Mouse (Mus musculus) skeletal muscle tissue, adult 2 months (tissue): ENCODE data around the gene Gm49353.

Experiments
- DNase-seq: peaks from one replicate; pipeline ENCODE4 v3.0.0-alpha.2; 2012; ENCODE audit warnings: low read depth, low spot score

Gm49353 gene

DNA sequence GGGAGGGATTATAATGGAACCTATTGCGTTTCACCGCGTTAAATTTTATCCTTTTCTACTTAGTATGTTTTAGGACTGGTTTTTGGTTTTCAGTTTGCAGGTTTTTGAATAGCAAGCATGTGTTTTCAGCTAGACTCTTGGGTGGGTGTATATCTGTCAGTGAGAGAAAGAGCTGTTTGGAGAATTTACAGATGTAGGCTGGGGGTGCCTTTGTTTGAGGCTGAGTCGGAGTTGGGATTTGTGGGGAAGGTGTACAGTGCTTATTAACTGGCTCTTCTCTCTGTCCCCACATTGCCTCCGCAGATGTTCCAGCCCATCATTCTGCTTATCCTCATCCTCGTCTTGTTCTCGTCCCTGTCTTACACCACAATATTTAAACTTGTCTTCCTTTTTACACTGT lies at the start of gene Gm49353:
Gene Gm49353 (plus strand): TSS at position 313 of the 400 bp plus-strand sequence.
- DNase-seq, result no peak

DNA sequence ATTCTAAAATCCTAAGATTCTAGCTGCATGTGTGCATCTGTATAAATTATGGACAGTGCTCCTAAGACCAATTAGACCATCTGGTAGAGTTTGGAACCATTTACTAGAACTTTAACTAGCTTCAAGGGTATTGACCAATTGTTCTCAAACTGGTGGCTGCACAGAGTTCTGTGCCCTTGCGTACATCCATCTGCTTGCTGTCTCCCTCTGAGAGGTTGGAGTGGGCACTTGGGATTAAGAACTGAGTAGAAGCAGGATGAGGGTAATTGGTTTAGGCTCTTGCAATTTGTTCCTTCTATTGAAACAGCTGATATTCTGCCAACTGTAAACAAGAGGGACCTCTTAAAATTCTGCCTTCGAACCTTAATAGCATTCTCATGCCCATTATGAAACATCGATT lies 43.5 kb upstream of the Gm49353 start:
- no peak for DNase-seq

DNA sequence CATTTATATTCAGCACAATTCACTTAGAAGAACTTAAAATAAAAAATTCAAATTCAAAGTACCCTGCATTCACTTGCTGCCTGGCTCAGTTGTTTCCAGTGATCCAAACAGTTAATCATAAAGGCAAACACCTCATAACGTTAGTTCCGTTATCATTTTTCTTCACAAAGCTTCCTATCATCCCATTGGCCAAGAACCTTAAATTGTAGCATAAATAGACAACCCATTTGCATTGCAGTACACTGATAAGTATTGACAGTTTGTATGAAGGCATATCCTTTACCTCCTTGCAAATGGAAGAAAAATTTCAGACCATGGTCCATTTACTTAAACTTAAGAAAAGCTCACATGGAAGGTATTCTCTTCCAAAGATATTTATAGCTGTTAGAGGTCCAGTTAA lies 37.1 kb upstream of the Gm49353 start:
- DNase-seq, result no peak

DNA sequence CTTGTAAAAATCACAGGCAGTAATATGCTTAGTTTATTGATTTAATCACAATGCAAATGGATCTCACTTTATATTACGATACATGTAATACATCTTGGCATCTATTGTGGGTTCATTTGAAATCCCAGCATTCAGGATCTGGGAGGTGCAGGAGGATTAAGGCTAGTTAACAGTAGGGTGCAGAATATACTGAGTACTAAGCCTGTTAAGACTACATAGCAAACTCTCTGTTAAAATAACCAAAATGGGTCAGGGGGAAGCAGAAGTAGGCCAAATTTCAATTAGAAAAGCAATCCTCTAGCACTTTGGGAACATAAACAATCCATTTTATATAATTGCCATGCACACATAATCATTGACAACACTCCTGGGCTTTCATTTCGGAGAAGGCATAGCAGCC lies 25.0 kb upstream of the Gm49353 start:
- no peak for DNase-seq

DNA sequence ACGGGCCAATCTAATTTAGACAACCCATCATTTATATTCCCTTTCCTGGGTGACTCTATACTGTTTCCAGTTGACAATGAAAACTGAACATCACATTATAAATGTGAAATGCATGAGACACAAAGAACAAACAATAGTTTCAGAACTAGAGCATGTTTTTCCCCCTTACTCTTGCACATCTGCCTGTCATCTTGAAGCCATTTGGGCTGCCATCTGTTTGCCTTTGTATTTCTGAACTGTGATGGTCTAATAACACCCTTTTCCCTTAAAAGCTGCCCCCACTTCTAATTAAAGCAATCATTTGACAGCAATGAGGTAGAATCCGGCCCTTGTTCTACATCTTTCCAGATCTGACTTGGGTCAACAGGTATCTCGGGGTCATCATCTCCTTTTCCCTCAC lies 23.1 kb upstream of the Gm49353 start:
- no peak for DNase-seq

DNA sequence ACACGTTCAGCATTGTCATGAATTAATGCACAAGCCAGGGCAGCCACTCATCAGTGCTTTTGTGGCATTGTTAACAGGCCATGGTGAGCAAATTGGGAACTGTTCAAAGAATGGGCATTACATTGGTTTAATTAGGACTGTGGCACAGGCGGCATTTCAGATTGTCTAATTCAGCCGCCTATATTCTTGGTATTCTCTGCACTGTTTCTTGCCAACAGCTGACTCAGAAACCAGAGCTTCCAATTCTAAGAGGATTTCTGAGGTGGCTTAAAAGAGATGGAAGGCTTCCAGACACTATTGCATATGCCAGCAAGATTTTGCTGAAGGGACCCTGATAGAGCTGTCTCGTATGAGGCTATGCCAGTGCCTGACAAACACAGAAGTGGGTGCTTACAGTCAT lies 21.9 kb upstream of the Gm49353 start:
- no peak for DNase-seq

DNA sequence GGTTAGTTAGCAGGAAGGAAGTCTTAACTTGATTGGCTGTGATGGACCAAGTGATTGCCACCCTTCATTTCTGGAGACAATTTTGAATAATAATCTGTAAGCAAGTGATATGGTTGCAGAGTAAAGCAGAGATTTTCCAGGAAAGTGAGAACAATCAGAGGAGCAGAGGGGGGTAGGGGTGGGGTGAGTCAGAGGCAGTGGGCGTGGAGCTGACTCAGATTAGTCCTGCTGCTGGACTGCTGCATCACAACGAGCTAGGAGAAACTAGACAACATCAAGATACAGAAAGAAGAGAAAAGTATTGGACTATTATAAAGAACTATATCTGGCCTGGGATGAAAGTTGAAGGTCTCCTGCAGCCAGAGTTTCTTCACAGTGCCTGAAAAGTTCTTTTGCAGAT lies 20.8 kb upstream of the Gm49353 start:
- no peak for DNase-seq

DNA sequence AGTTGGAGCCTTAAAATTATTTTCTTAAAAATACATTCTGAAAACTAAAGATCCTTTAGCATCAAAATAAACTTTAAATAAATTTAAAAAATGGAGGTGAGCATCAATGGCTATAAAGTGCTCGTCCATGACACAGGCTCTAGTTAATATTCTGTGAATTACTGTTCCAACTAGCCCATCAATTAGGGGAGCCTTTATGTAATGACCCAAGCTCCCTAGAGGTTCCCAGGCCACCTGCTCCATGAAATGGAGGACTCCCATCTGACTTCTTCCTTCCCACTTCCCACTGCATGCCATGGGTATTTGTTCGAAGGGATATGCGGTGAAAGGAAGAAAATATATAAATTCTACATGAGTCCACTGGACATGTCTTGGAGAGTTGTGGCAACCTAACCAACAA lies 18.5 kb upstream of the Gm49353 start:
- DNase-seq, result no peak

DNA sequence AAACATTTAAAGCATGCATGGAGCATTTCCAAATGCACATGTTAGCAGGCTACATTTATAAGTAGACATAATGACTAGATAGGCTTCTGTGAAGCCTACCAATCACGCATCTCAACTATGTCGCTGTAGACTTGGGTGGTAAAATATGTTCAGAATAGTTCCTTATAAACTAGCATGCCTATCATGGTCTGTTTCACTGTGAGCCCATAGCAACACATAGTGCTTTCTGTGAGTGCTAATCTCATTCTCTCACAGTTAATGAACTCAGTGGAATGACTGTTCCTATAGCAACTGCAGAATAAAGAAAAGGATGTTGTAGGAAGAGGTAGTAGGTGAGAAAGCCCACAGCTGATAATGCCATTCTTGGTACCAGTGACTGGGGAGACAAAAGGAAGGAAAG lies 17.7 kb upstream of the Gm49353 start:
- DNase-seq, result no peak

DNA sequence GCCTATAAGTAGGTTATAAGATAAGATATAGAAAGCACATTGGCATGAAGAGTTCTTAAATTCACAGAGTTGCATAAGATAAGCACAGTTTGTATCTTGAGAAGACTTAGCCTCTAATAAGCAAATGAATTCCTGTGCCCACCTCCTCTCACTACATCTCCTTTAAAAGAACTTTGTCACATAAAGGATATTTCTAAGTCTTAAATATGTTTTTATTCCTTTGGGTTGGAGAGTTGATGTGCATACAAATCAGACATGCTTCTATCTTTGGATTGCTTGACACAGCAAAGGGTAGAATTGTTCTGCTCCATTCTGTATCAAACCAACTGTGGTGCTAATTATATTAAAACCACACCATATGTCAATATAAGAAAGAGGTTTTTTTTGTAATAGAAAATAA lies 5.0 kb upstream of the Gm49353 start:
- no peak for DNase-seq

DNA sequence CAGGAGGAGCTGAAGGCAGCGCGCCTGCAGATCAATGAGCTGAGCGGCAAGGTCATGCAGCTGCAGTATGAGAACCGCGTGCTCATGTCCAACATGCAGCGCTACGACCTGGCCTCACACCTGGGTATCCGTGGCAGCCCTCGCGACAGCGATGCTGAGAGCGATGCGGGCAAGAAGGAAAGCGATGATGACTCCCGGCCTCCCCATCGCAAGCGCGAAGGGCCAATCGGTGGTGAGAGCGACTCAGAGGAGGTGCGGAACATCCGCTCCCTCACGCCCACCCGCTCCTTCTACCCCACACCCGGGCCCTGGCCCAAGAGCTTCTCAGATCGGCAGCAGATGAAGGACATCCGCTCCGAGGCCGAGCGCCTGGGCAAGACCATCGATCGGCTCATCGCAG lies 1.9 kb upstream of the Gm49353 start:
- no peak for DNase-seq

DNA sequence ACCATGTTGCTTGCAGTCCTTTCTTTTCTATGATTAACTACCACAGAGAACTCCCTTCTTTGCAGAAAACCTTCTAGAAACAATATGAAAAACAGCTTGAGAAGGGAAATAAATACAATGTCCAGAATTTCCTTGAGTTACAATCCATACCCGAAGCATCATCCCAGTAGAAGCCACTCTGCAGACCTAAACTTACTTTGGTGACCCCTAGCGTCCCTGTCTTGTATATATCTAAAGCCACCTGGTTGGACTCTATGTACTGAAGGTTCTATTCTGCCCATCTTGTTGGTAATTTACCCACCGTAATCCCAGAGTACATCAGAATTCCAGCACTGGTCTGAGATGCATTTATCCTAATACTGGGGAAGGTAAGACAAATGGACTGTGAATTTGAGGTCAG lies 1.1 kb downstream of the Gm49353 start:
- no peak for DNase-seq

DNA sequence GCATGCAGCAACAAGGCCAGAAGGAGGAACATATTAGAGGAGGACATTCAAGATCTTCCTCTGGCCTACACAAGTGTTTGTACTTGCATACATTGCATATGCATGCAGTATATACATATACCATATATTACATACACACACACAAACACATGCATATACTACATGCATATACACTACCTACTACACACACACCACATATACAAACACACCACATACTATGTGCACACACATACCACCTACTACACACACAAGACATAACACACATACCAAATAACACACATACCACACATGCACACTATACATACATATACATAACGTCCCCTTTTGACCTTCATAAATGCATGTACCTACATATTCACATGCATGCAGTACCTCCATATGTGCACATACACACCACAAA lies 1.9 kb downstream of the Gm49353 start:
- no peak for DNase-seq

DNA sequence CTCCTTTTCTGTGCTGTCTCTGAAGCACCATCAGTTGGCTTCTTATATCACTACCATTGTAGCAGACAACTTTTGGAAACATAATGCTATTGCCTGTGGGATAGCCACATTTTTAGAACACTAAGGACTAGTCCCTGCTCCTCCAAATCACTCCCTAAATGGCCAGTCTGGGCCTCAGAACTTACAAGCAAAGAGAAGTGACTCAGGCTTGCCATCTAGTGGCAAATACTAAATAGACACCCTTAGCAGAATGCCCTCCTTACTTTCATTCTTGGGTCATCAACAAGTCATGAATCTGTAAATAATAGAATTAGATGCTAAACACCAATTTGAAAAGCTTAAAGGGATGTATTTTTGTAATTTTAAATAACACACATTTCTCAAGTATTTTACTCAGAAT lies 8.0 kb downstream of the Gm49353 start:
- DNase-seq, result peak; percentile 41

DNA sequence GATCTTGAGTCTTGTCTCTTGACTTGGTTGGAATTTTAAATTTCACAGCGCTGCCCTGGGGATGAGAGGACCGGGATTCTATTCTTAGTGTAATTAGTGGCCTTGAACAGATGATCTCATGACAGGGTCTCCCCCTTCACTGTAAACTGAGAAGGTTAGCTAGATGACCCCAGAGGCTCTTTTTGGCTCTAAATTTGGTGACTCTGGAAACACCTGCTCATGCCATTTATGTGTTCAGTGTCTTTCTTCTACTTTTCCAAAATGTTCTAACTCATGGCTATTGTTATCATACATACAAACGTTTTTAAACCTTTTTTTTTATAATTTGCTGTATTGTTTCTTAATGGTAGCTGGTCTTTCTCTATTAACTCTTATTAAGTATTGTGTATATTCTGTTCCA lies 10.0 kb downstream of the Gm49353 start:
- no peak for DNase-seq

DNA sequence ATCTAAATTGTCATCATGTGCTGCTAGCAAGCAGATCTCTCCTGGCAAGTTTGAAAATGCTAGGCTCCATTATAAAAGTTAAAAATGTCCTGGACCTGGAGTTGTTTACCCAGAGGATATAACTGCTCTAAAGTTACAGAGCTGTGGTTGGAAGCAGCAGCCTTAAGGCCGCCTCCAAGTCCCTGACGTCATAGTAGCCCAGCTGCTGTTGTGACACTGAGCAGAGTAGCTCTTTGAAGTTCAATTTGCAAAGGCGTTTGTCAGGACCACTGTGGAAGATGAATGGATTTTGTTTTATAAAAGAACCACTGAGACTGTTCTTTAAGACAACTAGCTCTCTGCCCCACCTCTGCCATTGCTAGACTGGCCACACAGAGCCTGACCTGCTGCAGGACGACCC lies 12.7 kb downstream of the Gm49353 start, which contains the start of gene 9330159F19Rik:
Gene 9330159F19Rik (plus strand): TSS at position 154 of the 400 bp plus-strand sequence.
- DNase-seq, result peak; percentile 90

DNA sequence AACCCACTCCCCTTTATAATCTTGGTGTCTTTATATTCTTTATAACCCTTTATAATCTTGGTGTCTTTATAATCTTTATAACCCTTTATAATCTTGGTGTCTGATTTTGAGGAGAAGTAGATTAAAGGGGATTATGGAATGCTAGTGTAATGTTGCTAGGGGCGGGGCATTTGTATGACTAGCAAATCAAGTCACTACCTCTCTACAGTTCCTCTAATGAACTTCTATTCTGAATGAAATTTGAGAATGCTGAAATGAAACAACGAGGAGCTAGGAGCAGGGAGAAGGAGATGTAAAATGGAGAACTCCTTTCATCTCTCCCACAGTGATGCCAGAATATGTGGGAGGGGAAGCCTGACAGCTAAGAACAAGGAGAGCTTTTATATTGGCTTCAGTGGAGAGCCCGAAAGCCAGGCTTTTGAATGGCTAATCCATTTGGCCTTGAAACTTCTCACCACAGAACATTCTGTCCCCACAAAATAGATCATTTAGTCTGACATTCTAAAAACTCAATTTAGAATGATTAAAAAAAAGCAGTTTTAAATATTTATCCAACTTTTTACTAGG lies 14.9 kb downstream of the Gm49353 start:
- DNase-seq, result peak; percentile 64

DNA sequence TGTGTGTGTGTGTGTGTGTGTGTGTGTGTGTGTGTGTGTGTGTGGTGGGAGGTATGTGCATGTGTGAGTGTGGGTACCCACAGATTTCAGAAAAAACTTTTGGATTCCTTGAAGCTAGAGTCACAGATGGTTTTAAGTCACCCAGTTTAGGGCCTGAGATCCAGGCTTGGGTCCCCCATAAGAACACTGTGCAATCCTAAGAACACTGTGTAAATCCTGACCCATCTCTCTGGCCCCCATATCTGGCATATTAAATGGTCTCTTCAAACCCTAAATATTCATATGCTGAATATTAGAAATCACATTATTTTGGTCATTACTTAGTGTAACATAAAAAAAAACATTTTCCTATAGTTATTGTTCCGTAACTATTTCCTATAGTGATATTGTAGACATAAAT lies 18.2 kb downstream of the Gm49353 start:
- DNase-seq, result no peak

DNA sequence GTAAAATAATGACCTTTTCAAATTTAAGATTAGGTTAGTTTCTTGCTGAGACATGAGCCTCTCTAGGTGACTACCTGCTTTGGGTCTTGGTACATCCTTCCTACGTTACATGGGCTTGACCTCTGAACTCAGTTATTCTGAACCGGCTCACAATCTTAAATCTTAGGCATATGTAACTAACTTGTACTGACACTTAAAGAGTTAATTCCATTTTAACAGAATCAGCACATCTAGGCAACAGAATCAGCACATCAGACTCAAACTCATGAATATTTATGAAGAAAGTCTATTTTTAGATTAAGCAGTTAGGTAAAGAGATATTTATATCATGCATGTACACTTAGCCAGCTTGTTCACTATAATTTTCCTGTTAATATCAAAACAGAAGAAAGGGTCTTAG lies 18.7 kb downstream of the Gm49353 start:
- no peak for DNase-seq

DNA sequence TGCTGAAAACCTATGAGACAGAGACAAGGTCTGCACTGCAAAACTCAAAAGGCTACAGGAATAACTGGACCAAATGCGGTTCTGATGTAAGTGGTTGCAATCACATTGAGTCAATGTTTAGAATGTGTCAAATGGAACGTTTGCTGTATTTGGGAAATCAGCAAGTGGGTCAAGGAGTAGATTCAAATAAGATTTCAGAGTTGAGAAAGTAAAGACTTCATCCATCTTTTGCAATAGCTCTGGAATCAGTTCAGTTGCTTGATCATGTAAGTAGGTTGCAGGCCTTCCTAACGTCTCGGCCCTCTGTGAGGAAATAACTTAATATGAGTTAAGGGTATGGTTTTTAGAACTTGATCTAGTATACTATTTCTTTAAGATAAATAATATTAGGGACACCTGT lies 26.6 kb downstream of the Gm49353 start:
- no peak for DNase-seq

DNA sequence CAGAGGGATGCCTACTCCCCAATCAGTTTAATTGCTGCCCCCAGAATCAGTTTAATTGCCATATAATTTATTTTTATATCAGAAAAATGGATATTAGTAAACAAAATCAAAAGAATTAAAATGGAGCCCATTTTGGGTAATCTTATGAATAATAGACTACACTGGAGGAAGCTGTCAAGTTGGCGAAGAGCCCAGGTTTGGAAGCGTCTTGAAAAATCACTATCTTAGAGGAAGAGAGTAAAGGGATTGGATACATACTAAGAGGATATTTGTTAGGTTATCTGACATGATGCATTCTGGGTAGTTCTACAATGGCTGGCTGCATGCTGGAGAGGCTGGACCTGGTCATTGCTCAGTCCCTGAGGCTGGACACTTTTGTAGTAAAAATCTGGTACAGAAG lies 32.5 kb downstream of the Gm49353 start:
- no peak for DNase-seq
